Mouse (Mus musculus) ES-CJ7 (cell line): ENCODE measurements at regions not wholly inside any gene's neighbourhood (a gene's known extent, or its start where the extent isn't known, plus 50 kb on each side); places are given as distances from the start of the nearest gene placed in this dataset.

Source experiments
- DNase-seq: peaks from one replicate; pipeline ENCODE4 v3.0.0; 2011; ENCODE audit warnings: low read depth, low spot score

GRCm38 (mm10) chr13:52196917-52197316 lies 334.2 kb downstream of the Diras2 start:
- no peak for DNase-seq

- DNase-seq: peak; percentile 42
These were observed 332.3 kb downstream of the Diras2 start for GRCm38 (mm10) chr13:52198649-52199348.

GRCm38 (mm10) chr13:52202372-52202771 lies 328.7 kb downstream of the Diras2 start:
- no peak for DNase-seq

- DNase-seq: no peak
These were observed 325.1 kb downstream of the Diras2 start for GRCm38 (mm10) chr13:52205951-52206350.

- no peak for DNase-seq
These were observed 314.7 kb downstream of the Diras2 start for GRCm38 (mm10) chr13:52216343-52216742.

- no peak for DNase-seq
These were observed 314.0 kb downstream of the Diras2 start for GRCm38 (mm10) chr13:52217066-52217465.

- no peak for DNase-seq
These were observed 313.3 kb downstream of the Diras2 start for GRCm38 (mm10) chr13:52217741-52218140.

- DNase-seq: peak; percentile 56
These were observed 308.6 kb downstream of the Diras2 start for GRCm38 (mm10) chr13:52222315-52223097.

GRCm38 (mm10) chr13:52223098-52223962 lies 307.7 kb downstream of the Diras2 start:
- DNase-seq: peak; percentile 19

- no peak for DNase-seq
These were observed 297.1 kb downstream of the Diras2 start for GRCm38 (mm10) chr13:52233971-52234370.

GRCm38 (mm10) chr13:52236105-52236504 lies 295.0 kb downstream of the Diras2 start:
- no peak for DNase-seq

- DNase-seq: no peak
These were observed 291.5 kb downstream of the Diras2 start for GRCm38 (mm10) chr13:52239563-52239962.

- DNase-seq: no peak
These were observed 289.3 kb downstream of the Diras2 start for GRCm38 (mm10) chr13:52241761-52242160.

GRCm38 (mm10) chr13:52249492-52249891 lies 281.6 kb downstream of the Diras2 start:
- no peak for DNase-seq

GRCm38 (mm10) chr13:52250371-52250770 lies 280.7 kb downstream of the Diras2 start:
- no peak for DNase-seq

GRCm38 (mm10) chr13:52252303-52252702 lies 278.8 kb downstream of the Diras2 start:
- peak; percentile 90 for DNase-seq

- DNase-seq: peak; percentile 18
These were observed 278.4 kb downstream of the Diras2 start for GRCm38 (mm10) chr13:52252726-52253125.

- peak; percentile 64 for DNase-seq
These were observed 277.9 kb downstream of the Diras2 start for GRCm38 (mm10) chr13:52253138-52253537.

- DNase-seq: peak; percentile 71
These were observed 276.9 kb downstream of the Diras2 start for GRCm38 (mm10) chr13:52254185-52254584.

- peak; percentile 53 for DNase-seq
These were observed 275.4 kb downstream of the Diras2 start for GRCm38 (mm10) chr13:52255697-52256096.

- no peak for DNase-seq
These were observed 272.7 kb downstream of the Diras2 start for GRCm38 (mm10) chr13:52258373-52258772.
